Mouse (Mus musculus) bone marrow, adult 2 months (tissue): ENCODE data around the gene Gspt1. TPM values are rescaled to one million over a fixed set of nuclear protein-coding genes. Genes with fewer than 3 reads are reported as not detected.

Experiments used
- H3K27ac ChIP-seq: fragments of 200-500 bp; 2 replicates; pipeline ENCODE4 v1.5.1; 2012; ENCODE audit warnings: low read depth, mild to moderate bottlenecking, control low read depth, inconsistent platforms, low read length; ENCODE audit not compliant: control insufficient read depth, poor library complexity, insufficient read depth
- H3K4me1 ChIP-seq: fragments of 200-500 bp; 2 replicates; pipeline ENCODE4 v1.6.1; 2011; ENCODE audit warnings: low read length; ENCODE audit not compliant: control insufficient read depth, insufficient read depth
- H3K4me3 ChIP-seq: fragments of 200-500 bp; replicated peaks from 2 replicates; pipeline ENCODE3; 2011; ENCODE audit warnings: mild to moderate bottlenecking, low read depth, low read length, control low read depth; ENCODE audit not compliant: control insufficient read depth
- CTCF ChIP-seq: fragments of 200-500 bp; IDR thresholded peaks from 2 replicates; pipeline ENCODE4 v1.5.1; 2011; ENCODE audit warnings: low read length, control low read depth; ENCODE audit not compliant: control insufficient read depth, insufficient read depth
- POLR2A ChIP-seq: fragments of 200-500 bp; IDR thresholded peaks from 2 replicates; pipeline ENCODE4 v1.6.1; 2011; ENCODE audit warnings: low read depth, mild to moderate bottlenecking, control low read depth, low read length, borderline replicate concordance; ENCODE audit not compliant: control insufficient read depth
- WGBS: fragments of 180-500 bp; shearing (Covaris S2); methylation state at CpG from one replicate; pipeline ENCODE4 v1.1.7; 2018; 5-methylcytosine and 5-hydroxymethylcytosine counted together
- polyA plus RNA-seq: library from polyadenylated mRNA; stranded (reverse); fragments of >200 nt; gene quantifications from 2 replicates; pipeline ENCODE4 v1.2.4, GENCODE M21; 2011; ENCODE audit warnings: low replicate concordance; ENCODE audit not compliant: missing spikeins, insufficient read depth, insufficient read length

Gene Gspt1
- polyA plus RNA-seq, 1 experiment, result 78.9 TPM

DNA sequence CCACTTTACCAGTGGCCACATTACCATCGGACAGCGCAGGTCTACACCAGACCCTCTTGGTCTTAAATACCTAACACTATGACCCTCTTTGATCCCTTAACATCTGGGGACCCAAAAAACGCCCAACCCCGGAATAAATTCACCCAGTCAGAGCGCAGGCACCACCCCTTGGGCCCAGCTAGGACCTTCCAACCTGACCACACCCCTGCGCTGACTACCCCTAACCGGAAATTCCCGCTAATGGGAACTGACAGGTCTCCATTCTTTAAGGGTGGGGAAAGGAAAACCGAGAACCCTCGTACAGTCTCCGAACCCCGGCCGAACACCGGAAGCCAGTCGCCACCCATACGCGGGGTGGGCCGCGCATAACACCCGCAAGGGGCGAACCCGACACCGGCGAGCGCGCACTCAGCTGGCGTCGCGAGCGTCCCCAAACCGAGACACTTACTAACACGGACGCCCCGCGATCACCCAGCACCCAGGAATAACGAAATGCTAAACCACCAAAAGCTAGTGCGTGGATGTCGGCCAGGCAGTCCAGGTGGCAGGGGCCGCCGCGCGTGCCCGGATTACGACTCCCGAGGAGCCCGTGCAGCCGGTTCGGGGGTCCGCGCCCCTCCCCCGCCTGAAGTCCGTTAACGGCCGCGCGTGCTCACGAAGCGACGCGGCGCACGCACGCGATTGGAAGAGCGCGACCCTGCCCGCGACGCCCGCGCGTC lies 78.5 kb downstream of the Gspt1 start:
- Histone ChIP-seq H3K4me3 (peak overlapping the region; percentile 96), H3K4me1 (peaks cover 3% of the 10 kb centered on the region), H3K27ac (peak overlapping the region; percentile 95)
- WGBS, result under 1% methylated on average over 72 of the region's 72 CpGs
- TF ChIP-seq POLR2A (no peak; the same call in 1 of the 2 replicates), CTCF (no peak)

DNA sequence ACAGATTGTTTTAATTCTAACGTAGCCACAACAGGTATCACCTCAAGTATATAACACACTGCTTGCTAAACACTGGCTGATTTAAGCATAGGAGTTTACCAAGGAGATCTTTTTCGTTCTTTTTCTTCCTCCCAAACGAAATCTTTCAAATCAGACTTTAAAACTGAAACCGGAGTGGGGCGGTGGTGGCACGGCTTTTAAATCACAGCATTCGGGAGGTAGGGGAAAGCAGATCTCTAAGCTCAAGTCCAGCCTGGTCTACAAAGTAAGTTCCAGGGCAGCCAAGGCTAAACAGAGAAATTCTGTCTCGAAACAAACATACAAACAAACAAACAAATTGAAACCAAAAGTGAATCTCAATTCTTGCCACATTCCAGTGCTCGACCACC lies 79.0 kb downstream of the Gspt1 start:
- H3K4me1 ChIP-seq, result peaks cover 3% of the 10 kb centered on the region
- peak overlapping the region; percentile 96 for H3K4me3 ChIP-seq
- under 1% methylated on average over 9 of the region's 9 CpGs for WGBS
- peak overlapping the region; percentile 95 for H3K27ac ChIP-seq
- TF ChIP-seq POLR2A (no peak), CTCF (no peak)

- Histone ChIP-seq H3K27ac (peak overlapping the region; percentile 26; the same call in 1 of the 2 replicates), H3K4me3 (peak overlapping the region; percentile 78), H3K4me1 (peaks cover 3% of the 10 kb centered on the region)
- WGBS, result 2% methylated on average over 10 of the region's 10 CpGs
- TF ChIP-seq CTCF (no peak), POLR2A (no peak)
Observed at GRCm38 (mm10) chr16:11174671-11175081, 79.4 kb downstream of the Gspt1 start.

- Histone ChIP-seq H3K27ac (no peak overlapping the region), H3K4me1 (peaks cover 1% of the 10 kb centered on the region), H3K4me3 (no peak overlapping the region)
- TF ChIP-seq CTCF (no peak), POLR2A (no peak)
- WGBS, result 89% methylated on average over 6 of the region's 6 CpGs
Observed at GRCm38 (mm10) chr16:11171679-11172078, 82.4 kb downstream of the Gspt1 start.

Other genes with a start within 250 kb of the Gspt1 start
- gene Snn, start 193.4 kb downstream of the Gspt1 start, polyA plus RNA-seq, result 12.6 and 21.6 TPM in 2 replicates
- gene Litaf, start 188.2 kb downstream of the Gspt1 start, polyA plus RNA-seq, result 21.6 and 41.1 TPM in 2 replicates
- 15.9 and 18.8 TPM in 2 replicates for gene Txndc11, start 119.7 kb downstream of the Gspt1 start, polyA plus RNA-seq
- gene Zc3h7a, start 77.9 kb downstream of the Gspt1 start, polyA plus RNA-seq, result 103 and 128 TPM in 2 replicates
- gene Rsl1d1, start 51.0 kb downstream of the Gspt1 start, polyA plus RNA-seq, result 46.6 and 76.4 TPM in 2 replicates
- gene Tnfrsf17, start 59.5 kb upstream of the Gspt1 start, polyA plus RNA-seq, result 1.2 TPM in 1 of 2 replicates, not detected in the other
- 14.5 and 24.4 TPM in 2 replicates for gene Snx29, start 68.6 kb upstream of the Gspt1 start, polyA plus RNA-seq